Mouse (Mus musculus) embryonic facial prominence, embryonic 14.5 days (tissue): ENCODE measurements at regions not wholly inside any gene's neighbourhood (a gene's known extent, or its start where the extent isn't known, plus 50 kb on each side); places are given as distances from the start of the nearest gene placed in this dataset.

Experiments
- ATAC-seq: fragments of 200-750 bp; cut with Nextera tagmentation; 2 replicates; pipeline ENCODE4 v1.8.0; 2017; ENCODE audit warnings: low read depth, moderate number of reproducible peaks, moderate TSS enrichment
- DNase-seq: peaks from one replicate; pipeline ENCODE4 v3.0.0-alpha.2; 2015; ENCODE audit warnings: low spot score
- H3K27ac ChIP-seq: fragments of 300-500 bp; sonication (generic); replicated peaks from 2 replicates; pipeline ENCODE4 v1.5.1; 2014; ENCODE audit warnings: low read depth, mild to moderate bottlenecking, low read length, moderate library complexity
- H3K27me3 ChIP-seq: fragments of 300-500 bp; sonication (generic); replicated peaks from 2 replicates; pipeline ENCODE4 v1.6.1; 2014; ENCODE audit warnings: low read length; ENCODE audit not compliant: control insufficient read depth, insufficient read depth
- H3K36me3 ChIP-seq: fragments of 300-500 bp; sonication (generic); 2 replicates; pipeline ENCODE4 v1.6.1; 2014; ENCODE audit warnings: low read length, mixed read lengths; ENCODE audit not compliant: control insufficient read depth, insufficient read depth
- H3K4me1 ChIP-seq: fragments of 300-500 bp; sonication (generic); 2 replicates; pipeline ENCODE4 v1.6.1; 2014; ENCODE audit warnings: antibody characterized with exemption, low read length; ENCODE audit not compliant: control insufficient read depth, insufficient read depth
- H3K4me2 ChIP-seq: fragments of 300-500 bp; sonication (generic); 2 replicates; pipeline ENCODE4 v1.6.1; 2014; ENCODE audit warnings: low read depth, mild to moderate bottlenecking, low read length, moderate library complexity, mixed read lengths
- H3K4me3 ChIP-seq: fragments of 300-500 bp; sonication (generic); 2 replicates; pipeline ENCODE4 v1.5.1; 2014; ENCODE audit warnings: low read depth, mild to moderate bottlenecking, low read length
- H3K9ac ChIP-seq: fragments of 300-500 bp; sonication (generic); 2 replicates; pipeline ENCODE4 v1.6.1; 2014; ENCODE audit warnings: low read depth, mild to moderate bottlenecking, low read length, moderate library complexity, mixed read lengths
- H3K9me3 ChIP-seq: fragments of 300-500 bp; sonication (generic); 2 replicates; pipeline ENCODE4 v1.6.1; 2016; ENCODE audit warnings: low read length; ENCODE audit not compliant: control insufficient read depth
- WGBS: fragments of 180-500 bp; shearing (Covaris S2); extraction: QIAGEN DNeasy Blood & Tissue Kit; methylation state at CpG from one replicate; pipeline ENCODE4 v1.1.7; 2014; 5-methylcytosine and 5-hydroxymethylcytosine counted together

- Histone ChIP-seq H3K27me3 (no peaks in the 10 kb centered on the region), H3K36me3 (no peaks in the 10 kb centered on the region), H3K4me3 (no peak overlapping the region), H3K9ac (no peak overlapping the region), H3K4me1 (no peaks in the 10 kb centered on the region; the same call in 1 of the 2 replicates), H3K9me3 (no peaks in the 10 kb centered on the region), H3K27ac (no peak overlapping the region), H3K4me2 (no peak overlapping the region)
- DNase-seq (no peak), ATAC-seq (no peak)
- 48% methylated on average over 1 of the region's 1 CpGs for WGBS
Observed at GRCm38 (mm10) chr15:36333857-36334256, 673.7 kb downstream of the Zfp706 start.

- no peaks in the 10 kb centered on the region for H3K9me3 ChIP-seq
- no peak overlapping the region for H3K4me3 ChIP-seq
- no peak overlapping the region for H3K4me2 ChIP-seq
- ATAC-seq (no peak), DNase-seq (no peak)
- no peak overlapping the region for H3K27ac ChIP-seq
- WGBS = 67% methylated on average over 3 of the region's 3 CpGs
- H3K36me3 ChIP-seq = no peaks in the 10 kb centered on the region
- H3K27me3 ChIP-seq = no peaks in the 10 kb centered on the region
- H3K4me1 ChIP-seq = no peaks in the 10 kb centered on the region; the same call in 1 of the 2 replicates
- H3K9ac ChIP-seq = no peak overlapping the region
Observed at GRCm38 (mm10) chr15:36333265-36333664, 674.3 kb downstream of the Zfp706 start.
